Mouse (Mus musculus) brain, embryonic 14.5 days (tissue): ENCODE data around the gene Cxcl9.

Experiments used
- CTCF ChIP-seq: fragments of 200-500 bp; IDR thresholded peaks from 2 replicates; pipeline ENCODE4 v1.5.1; 2012; ENCODE audit warnings: inconsistent platforms, mild to moderate bottlenecking, moderate library complexity, borderline replicate concordance; ENCODE audit not compliant: insufficient read depth, insufficient read length; ENCODE audit errors: extremely low read depth
- POLR2A ChIP-seq: fragments of 200-500 bp; IDR thresholded peaks from 2 replicates; pipeline ENCODE4 v1.6.1; 2012; ENCODE audit warnings: mild to moderate bottlenecking, inconsistent platforms, borderline replicate concordance; ENCODE audit not compliant: poor library complexity, insufficient read depth, insufficient read length, severe bottlenecking; ENCODE audit errors: extremely low read depth

- no peak for TF ChIP-seq POLR2A
- no peak for TF ChIP-seq CTCF
Measured at GRCm38 (mm10) chr5:92323264-92323663, 4.6 kb downstream of the Cxcl9 start.
